Mouse (Mus musculus) small intestine, adult 2 months (tissue): ENCODE results near the gene Wwc2.

ENCODE experiments used
- CTCF ChIP-seq: fragments of 200-500 bp; IDR thresholded peaks from 2 replicates; pipeline ENCODE4 v1.5.1; 2012; ENCODE audit warnings: low read depth, mild to moderate bottlenecking, control low read depth, inconsistent platforms, low read length, moderate library complexity, mixed read lengths; ENCODE audit not compliant: insufficient replicate concordance, insufficient read length; ENCODE audit errors: extremely low read depth
- POLR2A ChIP-seq: fragments of 200-500 bp; IDR thresholded peaks from 2 replicates; pipeline ENCODE4 v1.6.1; 2012; ENCODE audit warnings: low read depth, mild to moderate bottlenecking, control low read depth, inconsistent platforms, low read length, moderate library complexity

DNA sequence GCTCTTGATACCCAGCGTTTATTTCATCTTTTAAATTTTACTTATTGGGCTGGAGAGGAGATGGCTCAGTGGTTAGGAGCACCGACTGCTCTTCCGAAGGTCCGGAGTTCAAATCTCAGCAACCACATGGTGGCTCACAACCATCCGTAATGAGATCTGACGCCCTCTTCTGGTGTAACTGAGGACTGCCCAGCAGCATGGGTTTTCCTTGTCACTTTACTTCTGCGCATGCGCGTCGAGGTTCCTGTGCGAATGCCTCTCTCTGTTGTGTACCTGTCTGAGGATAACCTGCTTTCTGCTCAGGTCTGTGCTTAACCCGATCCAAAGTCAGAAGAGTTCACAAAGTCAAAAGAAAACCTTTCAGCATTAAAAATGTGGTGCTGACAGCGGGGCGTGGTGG is 20.3 kb upstream of the Wwc2 start:
- TF ChIP-seq CTCF (no peak), POLR2A (no peak)
